Mouse (Mus musculus) kidney, postnatal 10 days (tissue): ENCODE data around the gene Armcx2.
"Not testable (repeated sequence)": the region's sequence is repeated elsewhere in the genome, so short reads cannot be mapped to it uniquely, and the experiment has no call there.

Source experiments
- DNase-seq: peaks from one replicate; pipeline ENCODE4 v3.0.0; 2021; ENCODE audit warnings: mixed read lengths

Gene Armcx2

GRCm38 (mm10) chrX:134808755-134809224, at the start of gene Armcx2:
TSS of gene Armcx2 (minus strand) at chrX:134809221.
- DNase-seq = peak; percentile 70

GRCm38 (mm10) chrX:134849662-134850061, 40.6 kb upstream of the Armcx2 start:
- no peak for DNase-seq

GRCm38 (mm10) chrX:134844424-134844823, 35.4 kb upstream of the Armcx2 start:
- DNase-seq = no peak

GRCm38 (mm10) chrX:134830508-134830907, 21.5 kb upstream of the Armcx2 start:
- DNase-seq = no peak

GRCm38 (mm10) chrX:134807833-134808754, 927 bp downstream of the Armcx2 start:
- peak; percentile 61 for DNase-seq

- DNase-seq = no peak
These were observed 21.3 kb downstream of the Armcx2 start for GRCm38 (mm10) chrX:134787728-134788127.

- DNase-seq = not testable (repeated sequence)
These were observed 45.4 kb downstream of the Armcx2 start for GRCm38 (mm10) chrX:134763428-134764198.

- peak; percentile 10 for DNase-seq
These were observed 51.6 kb downstream of the Armcx2 start for GRCm38 (mm10) chrX:134757293-134757995.

GRCm38 (mm10) chrX:134756434-134757292, 52.4 kb downstream of the Armcx2 start, which contains the start of gene Armcx3:
TSS of gene Armcx3 (plus strand) at chrX:134756595.
- DNase-seq = peak; percentile 80
